Mouse (Mus musculus) spleen, embryonic (tissue): ENCODE data around the gene Ina.

Experiments used
- CTCF ChIA-PET: fragments of 350-600 bp; sonication (Branson Sonifier 250); formaldehyde crosslinking; loops from one replicate; lab custom pipeline; 2022; lab: Charles Lee

The Ina gene

DNA sequence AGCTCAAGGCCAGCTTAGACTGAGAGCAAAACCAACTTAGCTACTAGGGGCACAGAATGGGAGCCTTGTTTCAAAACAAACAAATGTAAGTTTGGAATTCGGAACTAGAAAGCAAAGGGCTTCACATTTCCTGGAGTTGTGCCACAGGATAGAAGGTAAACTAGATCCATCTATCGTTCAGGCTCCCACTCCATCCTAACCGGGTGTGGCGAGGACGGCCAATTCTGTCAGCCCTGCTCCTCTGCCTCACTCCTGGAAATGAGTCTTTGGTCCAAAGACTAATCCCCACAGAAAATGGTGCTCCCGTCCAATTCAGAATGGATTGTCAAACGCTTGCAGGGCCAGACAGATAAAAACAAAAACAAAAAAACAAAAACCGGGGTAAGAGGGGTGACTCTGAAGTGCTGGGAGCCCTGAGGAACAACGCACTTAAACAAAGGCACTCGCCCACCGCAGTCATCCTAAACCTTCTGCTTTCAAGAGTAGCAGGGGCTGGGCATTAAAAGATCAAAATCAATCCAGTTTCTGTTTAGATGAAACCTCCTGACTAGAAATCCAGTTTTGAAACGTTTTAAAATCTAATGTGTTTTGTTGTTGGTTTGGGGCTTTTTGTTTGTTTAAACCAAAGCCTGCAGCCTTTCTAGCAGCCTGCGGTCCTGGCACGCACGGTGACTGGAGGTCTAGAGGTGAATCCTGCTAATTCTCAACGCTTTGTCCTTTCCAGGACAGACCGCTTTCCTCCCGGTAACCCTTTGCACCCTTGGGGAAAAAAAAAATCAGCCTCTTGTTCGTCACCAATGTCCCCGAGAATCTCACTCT is 949 bp upstream of the Ina start:
- CTCF ChIA-PET: no interaction called here

DNA sequence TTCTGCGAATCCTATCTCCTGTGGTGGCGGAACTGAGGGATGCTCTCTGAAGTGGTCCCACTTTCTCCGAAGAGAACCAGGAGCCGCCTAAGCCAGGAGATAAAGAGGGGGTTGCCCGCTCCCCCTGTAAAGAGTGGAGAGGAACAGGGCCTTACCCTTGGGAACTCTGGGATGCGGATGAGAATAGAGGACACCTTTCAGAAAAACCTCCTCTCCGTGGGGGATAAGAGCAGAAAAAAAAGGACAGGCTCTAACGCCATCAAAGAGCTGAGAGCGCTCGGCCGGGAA is 395 bp upstream of the Ina start:
- CTCF ChIA-PET: no interaction called here

DNA sequence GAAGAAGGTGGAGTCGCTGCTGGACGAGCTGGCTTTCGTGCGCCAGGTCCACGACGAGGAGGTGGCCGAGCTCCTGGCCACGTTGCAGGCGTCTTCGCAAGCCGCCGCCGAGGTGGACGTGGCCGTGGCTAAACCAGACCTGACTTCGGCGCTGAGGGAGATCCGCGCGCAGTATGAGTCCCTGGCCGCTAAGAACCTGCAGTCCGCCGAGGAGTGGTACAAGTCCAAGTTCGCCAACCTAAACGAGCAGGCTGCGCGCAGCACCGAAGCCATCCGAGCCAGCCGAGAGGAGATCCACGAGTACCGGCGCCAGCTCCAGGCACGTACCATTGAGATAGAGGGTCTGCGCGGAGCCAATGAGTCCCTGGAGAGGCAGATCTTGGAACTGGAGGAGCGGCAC is 898 bp downstream of the Ina start:
- CTCF ChIA-PET: no interaction called here

DNA sequence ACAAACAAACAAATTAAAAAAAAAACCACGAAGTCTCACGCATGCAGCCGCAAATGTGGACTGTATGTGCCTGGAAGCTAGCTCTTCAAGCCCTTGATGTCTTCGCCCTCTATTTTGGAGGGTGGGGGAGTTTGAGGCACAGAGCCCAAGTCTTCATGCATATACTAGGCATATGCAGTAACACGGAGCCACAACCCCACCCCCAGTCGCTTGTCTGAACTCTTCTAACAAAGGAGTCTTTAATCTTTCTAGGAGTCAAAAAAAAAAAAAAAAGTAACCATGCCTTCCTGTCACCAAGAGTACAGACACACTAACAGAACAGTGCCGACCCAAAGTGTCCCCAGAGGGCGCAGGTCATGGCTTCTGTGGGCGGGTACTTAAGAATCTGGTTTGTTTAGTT is 1.5 kb downstream of the Ina start:
- CTCF ChIA-PET: interaction anchor here (0.7 kb wide), 1 partner anchor 1115 kb away, joined by 8 read pairs; no protein-coding TSS in a partner anchor

DNA sequence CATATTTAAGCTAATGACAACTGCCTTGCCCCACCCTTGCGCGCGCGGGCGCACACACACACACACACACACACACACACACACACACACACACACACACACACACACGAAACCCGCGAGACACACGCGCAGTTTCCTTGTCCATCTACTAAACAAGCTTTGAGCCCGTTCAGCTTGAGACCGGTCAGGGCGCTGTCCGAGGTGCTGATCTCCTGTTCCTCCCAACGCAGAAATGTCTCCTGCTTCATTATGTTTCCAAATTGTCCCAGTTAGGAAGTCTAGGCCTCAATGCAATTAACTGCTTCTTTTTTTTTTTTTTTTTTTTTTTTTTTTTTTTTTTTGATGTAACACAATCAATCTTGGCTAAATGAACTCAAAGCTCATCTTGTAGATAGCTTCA is 2.0 kb downstream of the Ina start:
- CTCF ChIA-PET: interaction anchor here (0.6 to 0.7 kb wide), 3 partner anchors 450 to 1162 kb away, joined by 3 to 8 read pairs (median 4); no protein-coding TSS in a partner anchor

DNA sequence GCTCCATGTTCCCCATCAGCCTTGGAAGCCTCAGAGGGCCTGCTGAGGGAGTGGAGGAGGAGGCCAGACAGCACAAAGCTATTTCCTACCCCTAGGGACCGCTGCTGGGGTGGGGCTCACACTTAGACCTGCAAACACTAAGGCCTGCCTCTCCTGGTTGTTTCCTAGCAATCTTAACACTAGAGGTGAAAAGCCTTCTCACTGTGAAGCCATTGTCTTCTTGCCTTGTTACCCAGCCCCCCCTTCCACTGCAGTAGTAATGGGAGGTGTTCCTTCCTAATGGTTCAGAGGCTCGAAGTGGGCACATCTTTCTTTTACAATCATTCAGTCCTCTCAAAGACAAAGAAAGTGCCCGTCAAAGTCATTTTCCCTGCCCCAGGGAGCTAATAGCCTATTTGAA is 3.3 kb downstream of the Ina start:
- CTCF ChIA-PET: no interaction called here

DNA sequence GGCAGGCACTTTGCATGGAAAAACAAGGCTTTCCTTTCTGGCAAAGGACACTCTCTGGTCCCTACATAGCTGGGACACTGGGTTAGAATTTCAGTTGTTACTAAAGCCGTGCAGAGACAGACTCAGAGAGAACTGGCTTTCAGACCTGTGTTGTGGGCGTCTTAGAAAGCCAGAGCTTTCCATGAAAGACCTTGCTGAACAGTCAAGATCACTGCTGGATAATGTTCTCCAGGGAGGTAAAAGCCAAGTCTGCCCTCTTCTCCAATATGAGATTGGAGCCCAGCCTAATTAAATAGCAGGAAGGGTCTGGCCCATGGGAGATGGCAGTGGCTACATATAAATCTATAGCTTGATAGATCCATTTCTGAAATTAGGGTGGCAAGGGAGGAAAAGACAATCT is 3.8 kb downstream of the Ina start:
- CTCF ChIA-PET: no interaction called here

DNA sequence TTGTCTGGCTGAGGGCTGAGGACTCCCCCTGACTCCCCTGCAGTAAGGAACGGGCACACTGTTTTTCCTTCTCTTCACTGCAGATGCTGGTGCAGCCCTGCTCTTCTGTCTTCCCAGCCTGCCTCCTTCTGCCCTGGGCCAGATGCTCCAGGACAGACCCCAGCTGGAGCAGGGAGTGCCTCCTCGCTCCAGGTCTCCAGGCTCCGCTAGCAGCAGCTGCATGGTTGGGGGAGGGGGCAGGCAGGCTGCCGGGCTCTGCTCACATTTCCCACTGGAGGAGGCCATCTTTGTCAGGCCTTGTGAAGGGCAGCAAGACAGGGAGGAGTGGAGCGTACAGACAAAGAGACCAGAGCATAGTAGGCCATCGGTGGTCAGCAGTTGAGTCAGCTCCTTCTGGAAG is 4.8 kb downstream of the Ina start:
- CTCF ChIA-PET: no interaction called here

DNA sequence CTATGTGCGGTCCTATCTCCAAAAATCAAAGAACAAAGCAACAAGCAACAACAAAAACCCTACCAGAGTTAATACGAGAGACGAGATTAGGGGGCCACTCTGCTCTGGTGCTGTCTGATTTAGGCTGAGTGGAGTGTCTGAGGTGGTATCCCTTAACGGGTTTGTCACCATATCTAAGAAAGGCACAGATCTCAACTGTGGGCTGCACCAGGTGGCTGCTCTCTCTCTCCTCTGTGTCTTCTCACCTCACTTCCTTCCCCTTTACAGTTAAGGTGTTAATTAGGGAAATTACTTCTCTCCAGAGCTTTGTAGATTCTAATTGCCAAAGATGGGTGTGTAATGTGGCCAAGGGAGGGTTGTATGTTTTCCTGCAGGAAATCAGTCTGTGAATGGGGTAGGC is 8.2 kb downstream of the Ina start:
- CTCF ChIA-PET: no interaction called here

DNA sequence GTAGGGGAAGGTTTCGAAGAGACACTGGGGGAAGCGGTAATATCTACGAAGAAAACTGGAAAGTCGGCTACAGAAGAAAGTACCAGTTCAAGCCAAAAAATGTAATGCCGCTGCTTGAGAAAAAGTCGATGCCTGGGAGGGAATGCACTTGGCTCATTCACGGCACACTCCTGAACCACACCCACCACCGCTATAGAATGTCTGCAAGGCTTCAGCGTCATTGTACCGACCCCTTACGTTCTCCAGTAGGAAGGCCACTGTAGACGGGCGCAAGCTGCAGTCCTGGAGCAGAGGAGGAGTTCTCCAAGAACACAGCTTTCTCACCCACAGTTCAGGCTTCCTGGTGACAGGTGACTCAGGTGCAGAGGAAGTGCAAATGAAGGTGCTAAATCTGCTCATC is 9.0 kb downstream of the Ina start:
- CTCF ChIA-PET: no interaction called here

DNA sequence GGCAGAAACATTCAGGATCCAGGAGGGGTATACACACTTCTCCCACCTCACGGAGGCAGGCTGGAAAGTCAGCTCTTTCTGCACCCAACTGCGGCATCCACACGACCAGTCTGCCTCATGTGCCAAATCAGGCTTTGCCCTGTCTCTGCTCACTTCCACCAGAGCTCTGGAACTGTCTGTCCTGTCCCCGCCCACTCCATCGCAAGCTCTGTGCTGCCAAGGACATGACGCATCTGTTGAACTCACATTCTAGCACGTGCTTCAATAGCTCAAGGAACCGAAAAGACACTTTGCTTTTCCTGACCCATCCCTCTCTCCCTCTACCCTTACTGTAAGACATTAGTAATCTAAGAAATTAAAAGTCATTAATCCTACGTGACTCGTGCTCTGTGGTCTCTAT is 10.5 kb downstream of the Ina start:
- CTCF ChIA-PET: interaction anchor here (0.5 kb wide), 1 partner anchor 115 kb away, joined by 3 read pairs; no protein-coding TSS in a partner anchor

DNA sequence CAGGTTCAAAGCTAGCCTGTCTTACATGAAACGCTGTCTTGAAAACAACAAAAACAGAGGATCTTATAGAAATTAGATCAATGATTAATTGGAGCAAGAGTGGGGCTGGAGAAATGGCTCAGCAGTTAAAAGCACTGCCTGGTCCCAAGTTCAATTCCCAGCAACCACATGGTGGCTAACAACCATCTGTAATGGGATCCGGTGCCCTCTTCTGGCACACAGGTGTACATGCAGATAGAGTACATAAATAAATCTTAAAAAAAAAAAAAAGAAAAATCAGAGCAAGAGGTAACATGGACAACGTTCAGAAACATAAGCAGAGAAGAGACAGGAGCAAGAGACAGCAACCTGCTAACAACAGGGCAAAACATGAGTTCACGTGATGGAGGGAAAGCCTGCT is 12.0 kb downstream of the Ina start:
- CTCF ChIA-PET: interaction anchor here (0.7 kb wide), 1 partner anchor 776 kb away, joined by 5 read pairs; no protein-coding TSS in a partner anchor

DNA sequence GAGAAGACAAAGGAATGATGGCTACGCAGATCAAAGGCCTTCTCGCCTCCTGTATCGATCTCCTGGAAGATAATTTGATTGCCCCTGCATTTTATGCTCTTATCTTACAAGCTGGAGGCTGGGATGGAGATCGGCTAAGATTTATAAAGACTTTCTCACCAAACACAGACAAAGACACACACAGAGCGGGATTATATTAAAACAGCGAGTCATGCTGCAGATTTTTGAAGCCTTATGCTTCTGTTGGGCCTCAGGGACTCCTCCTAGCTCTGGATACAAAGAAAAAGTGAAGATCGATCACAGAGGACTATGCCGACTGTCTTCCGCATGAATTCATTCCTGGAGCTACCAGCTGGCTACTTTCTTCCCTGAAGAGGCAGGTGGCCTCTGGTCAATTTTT is 15.3 kb downstream of the Ina start:
- CTCF ChIA-PET: no interaction called here

DNA sequence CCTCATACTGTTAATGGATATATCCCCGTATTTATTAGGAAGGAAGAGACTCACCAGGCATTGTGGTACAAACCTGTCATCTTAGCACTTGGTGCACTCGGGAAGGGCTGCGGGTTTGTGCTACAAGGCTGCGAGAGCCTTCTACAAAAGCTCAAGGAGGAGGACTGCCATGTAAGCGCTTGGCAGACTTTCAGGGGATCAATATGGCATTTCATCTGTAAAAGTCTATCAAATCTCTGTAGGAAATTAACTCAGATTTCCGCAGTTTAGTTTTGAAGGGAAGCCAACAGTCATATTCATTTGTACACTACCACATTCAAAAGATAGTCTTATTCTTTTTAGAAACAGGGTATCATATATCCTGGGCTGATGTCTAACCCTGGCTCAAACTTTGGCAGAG is 17.3 kb downstream of the Ina start:
- CTCF ChIA-PET: no interaction called here

DNA sequence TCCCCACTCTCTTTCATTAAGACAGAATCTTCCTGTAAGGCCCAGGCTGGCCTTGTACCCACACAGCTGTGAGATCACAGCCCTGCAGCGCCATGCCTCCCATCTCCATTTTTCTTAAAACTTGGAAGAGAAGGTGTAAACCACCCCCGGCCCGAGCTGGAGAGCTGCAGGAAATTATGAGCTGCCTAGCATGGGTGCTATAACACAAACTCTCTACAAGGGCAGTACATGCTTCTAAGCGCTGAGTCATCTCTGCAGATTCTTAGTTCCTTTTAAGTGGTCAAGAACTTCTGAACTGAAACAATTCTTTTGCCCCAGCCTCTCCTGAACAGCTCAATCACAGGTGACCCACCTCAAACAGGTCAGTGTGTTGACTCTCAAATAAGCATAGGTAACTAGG is 20.4 kb downstream of the Ina start:
- CTCF ChIA-PET: no interaction called here

DNA sequence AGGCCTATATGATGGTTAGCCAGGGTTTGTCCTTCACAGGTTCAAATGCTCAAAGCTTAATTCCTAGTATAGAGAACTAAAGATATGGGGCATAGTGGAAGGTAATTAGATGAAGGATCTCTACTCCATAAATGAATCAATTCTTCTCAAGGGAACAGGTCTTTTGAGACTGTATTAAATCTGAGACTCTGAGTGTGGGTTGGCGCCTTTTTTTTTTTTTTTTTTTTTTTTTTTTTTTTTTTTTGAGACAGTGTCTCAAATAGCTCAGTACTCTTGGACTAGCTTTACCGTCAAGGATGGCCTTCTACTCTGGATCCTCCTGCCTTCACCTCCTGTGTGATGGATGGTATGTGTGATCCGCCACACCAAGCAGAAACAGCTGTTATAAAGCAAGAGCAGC is 22.1 kb downstream of the Ina start:
- CTCF ChIA-PET: no interaction called here

DNA sequence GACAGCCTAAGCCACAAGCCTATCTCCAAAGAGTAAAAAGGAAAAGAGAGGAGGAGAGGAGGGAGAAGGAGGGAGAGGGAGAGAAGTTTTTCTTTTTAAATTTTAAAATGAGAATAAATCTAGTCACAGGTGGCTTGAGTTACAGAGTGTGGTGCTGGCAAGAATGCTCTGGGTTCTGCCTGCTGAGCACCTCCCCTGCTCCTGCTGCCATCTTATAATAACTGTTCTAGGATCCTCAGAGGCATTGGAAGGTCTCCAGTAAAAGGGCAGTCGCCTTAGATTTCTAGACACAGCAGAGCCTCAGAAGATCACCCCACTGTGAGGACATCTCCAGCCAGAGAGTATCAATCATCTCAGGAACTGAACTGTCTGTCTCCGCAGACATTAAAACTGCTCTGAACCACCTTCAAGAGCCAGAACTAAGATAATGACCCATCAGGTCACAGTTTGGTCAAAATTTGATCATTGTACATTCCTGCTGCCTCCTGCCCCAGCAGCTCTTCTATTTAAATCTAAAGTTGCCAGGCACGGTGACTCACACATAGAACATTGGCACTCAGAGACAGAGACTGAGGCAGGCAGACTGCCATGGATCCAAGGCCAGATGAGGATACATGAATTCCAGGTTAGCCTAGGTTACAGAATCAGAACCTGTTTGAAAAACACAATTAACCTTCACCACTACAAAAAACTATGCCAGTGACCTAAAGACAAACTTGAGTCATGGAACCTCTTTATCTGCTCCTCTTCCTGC is 26.4 kb downstream of the Ina start:
- CTCF ChIA-PET: no interaction called here

DNA sequence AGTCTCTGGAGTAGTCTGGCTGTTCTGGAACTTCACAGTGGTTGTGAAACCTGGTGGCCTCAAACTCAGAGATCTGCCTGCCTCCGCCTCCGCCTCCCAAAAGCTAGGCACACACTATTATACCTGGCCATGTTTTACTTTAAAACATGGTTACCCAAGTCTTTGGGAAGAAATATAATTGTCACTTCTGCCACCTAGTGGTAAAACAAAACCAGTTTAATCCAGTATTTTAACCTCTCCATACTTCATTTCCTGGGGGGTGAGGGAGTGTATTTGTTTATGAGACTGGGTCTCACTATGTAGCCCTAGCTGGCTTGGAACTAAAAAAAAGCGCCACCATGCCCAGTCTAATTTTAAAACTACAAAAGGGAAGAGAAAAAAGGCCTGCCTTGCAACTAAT is 29.1 kb downstream of the Ina start:
- CTCF ChIA-PET: no interaction called here

DNA sequence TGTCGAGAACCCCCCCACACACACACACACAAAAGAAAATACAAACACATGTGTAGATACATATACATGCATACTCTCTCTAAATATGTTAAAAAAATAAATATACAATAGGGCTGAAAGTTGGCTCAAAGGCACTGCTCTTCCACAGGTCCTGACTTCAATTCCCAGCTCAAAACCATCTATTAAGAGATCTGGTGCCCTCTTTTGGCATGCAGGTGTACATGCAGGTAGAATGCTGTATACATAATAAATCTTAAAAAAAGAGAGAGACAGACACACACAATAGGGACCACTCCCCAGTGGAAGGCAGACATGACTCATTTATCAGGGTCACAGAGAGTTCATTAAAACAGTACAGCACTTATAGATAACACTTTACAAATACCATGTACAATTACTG is 31.8 kb downstream of the Ina start:
- CTCF ChIA-PET: no interaction called here

DNA sequence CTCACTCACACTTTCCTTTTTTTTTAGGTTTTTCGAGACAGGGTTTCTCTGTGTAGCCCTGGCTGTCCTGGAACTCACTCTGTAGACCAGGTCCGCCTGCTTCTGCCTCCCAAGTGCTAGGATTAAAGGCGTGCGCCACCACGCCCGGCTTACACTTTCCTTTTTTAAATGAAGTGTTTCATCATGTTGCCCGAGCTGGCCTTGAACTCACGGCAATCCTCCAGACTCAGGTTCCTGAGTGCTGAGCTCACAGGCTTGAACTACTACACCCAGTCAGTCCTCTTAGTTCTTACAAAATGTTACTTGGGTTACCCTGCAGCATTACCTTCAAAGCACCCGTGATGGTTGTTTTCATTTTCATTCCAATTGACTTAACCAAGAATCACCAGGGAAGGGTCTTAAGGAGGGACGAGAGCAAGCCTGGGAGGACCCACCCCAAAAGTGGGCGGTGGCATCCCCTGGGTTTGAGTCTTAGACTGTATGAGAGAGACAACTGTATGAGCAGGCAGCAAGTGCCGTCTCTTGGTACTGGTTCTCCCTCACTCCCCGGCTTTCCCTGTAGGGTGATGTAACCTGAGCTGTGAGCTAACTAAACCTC is 32.8 kb downstream of the Ina start:
- CTCF ChIA-PET: no interaction called here

DNA sequence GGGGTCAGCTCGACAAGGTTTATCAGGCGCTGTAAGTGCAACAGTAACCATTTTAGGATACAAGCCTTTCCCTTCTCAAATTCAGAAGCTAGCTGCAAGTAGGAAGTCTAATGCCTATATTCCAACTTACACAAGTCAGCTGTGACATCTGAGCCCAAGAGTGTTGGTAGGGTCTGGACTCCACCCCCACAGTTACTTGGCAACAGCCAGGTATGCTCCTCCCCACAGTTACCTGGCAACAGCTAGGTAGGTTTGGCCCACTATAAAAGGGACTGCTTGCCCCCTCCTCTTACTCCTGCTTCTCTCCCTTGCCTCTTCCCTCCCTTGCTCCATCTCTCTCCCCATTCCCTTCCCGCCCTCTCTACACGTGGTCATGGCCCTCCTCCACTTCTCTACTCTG is 34.6 kb downstream of the Ina start:
- CTCF ChIA-PET: interaction anchor here (0.7 kb wide), 1 partner anchor 265 kb away, joined by 4 read pairs; no protein-coding TSS in a partner anchor

DNA sequence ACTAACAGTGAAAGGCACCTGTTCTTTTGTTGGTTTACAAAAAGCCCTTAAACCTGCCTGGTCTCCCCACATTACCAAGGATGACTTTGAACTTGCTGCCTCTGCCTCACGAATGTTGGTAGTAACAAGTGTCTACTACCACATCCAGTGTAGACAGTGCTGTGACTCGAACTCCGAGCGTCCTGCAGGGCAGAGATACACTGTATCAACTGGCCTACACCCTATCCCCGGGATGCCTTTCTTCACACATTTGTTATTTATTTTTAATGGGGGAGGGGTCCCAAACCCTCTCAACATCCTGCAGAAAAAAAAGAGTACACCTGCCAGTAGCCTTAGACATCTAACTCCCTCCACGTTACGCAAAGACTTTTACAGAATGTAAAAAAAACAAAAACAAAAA is 35.3 kb downstream of the Ina start:
- CTCF ChIA-PET: no interaction called here
